Mouse (Mus musculus) liver, postnatal 0 days (tissue): ENCODE data around the gene Inafm2. TPM values are rescaled to one million over a fixed set of nuclear protein-coding genes. Genes with fewer than 3 reads are reported as not detected.

Source experiments
- ATAC-seq: fragments of 200-750 bp; cut with Nextera tagmentation; 2 replicates; pipeline ENCODE4 v1.8.0; 2017; ENCODE audit warnings: mild to moderate bottlenecking, moderate library complexity
- DNase-seq: peaks from one replicate; pipeline ENCODE4 v3.0.0-alpha.2; 2016
- H3K27ac ChIP-seq: fragments of 300-500 bp; sonication (generic); 2 replicates; pipeline ENCODE4 v1.5.1; 2014; ENCODE audit warnings: antibody characterized with exemption, moderate library complexity, mild to moderate bottlenecking, low read depth
- H3K27me3 ChIP-seq: fragments of 300-500 bp; sonication (generic); 2 replicates; pipeline ENCODE4 v1.6.1; 2014; ENCODE audit warnings: low read length, control low read depth, mixed read lengths; ENCODE audit not compliant: insufficient read depth
- H3K36me3 ChIP-seq: fragments of 300-500 bp; sonication (generic); replicated peaks from 2 replicates; pipeline ENCODE4 v1.6.1; 2014; ENCODE audit warnings: mild to moderate bottlenecking, control low read depth, low read length, moderate library complexity, mixed read lengths; ENCODE audit not compliant: insufficient read depth
- H3K4me1 ChIP-seq: fragments of 300-500 bp; sonication (generic); 2 replicates; pipeline ENCODE4 v1.6.1; 2014; ENCODE audit warnings: antibody characterized with exemption, mild to moderate bottlenecking, control low read depth; ENCODE audit not compliant: insufficient read depth
- H3K4me2 ChIP-seq: fragments of 300-500 bp; sonication (generic); 2 replicates; pipeline ENCODE4 v1.6.1; 2014; ENCODE audit warnings: low read depth, mild to moderate bottlenecking, low read length, moderate library complexity, mixed read lengths
- H3K4me3 ChIP-seq: fragments of 300-500 bp; sonication (generic); 2 replicates; pipeline ENCODE4 v1.5.1; 2014; ENCODE audit warnings: low read depth, low read length
- H3K9ac ChIP-seq: fragments of 300-500 bp; sonication (generic); replicated peaks from 2 replicates; pipeline ENCODE4 v1.6.1; 2014; ENCODE audit warnings: mild to moderate bottlenecking, moderate library complexity
- H3K9me3 ChIP-seq: fragments of 300-500 bp; sonication (generic); 2 replicates; pipeline ENCODE4 v1.6.1; 2016; ENCODE audit warnings: mild to moderate bottlenecking, control low read depth, low read length, mixed read lengths
- CTCF ChIP-seq: sonication (generic); IDR thresholded peaks from 2 replicates; pipeline ENCODE4 v1.5.1; 2016; ENCODE audit warnings: antibody characterized with exemption, low read depth
- EP300 ChIP-seq: IDR thresholded peaks from 2 replicates; pipeline ENCODE4 v1.6.1; 2016; ENCODE audit warnings: antibody characterized with exemption, low read depth, mild to moderate bottlenecking
- WGBS: fragments of 180-500 bp; shearing (Covaris S2); extraction: QIAGEN DNeasy Blood & Tissue Kit; methylation state at CpG from one replicate; pipeline ENCODE4 v1.1.7; 2014; ENCODE audit not compliant: insufficient replicate concordance; 5-methylcytosine and 5-hydroxymethylcytosine counted together
- polyA plus RNA-seq: library from polyadenylated mRNA; unstranded; fragments of >200 nt; fragmentation: Nextera tagmentation; extraction: Ambion mirVana; gene quantifications from 2 replicates; pipeline ENCODE4 v1.2.1, GENCODE M21; 2015

The Inafm2 gene
- polyA plus RNA-seq, 1 experiment from 2014 or later: 14.7 TPM

DNA sequence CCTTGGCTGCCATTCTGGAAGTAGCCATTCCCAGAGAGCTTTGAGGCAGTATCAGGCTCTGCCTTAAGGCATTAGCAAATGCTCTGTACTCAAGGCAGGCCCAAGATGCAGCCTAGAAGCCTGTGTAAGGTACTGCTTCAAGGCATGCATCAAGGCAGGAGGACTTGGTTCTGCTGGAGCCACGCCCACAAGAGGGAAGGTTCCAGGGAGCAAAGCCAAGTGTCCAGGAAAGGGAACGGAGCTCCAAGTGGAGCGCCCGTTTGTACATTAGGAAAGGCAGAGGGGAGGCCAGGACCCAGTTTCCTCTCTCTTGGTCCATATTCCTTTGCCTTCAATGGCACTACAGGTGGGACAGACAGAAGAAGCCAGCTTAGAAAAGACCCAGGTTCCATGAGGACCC is 37.1 kb upstream of the Inafm2 start:
- DNase-seq (no peak), ATAC-seq (no peak)
- peaks cover 25% of the 10 kb centered on the region for H3K4me1 ChIP-seq
- no peak overlapping the region for H3K9ac ChIP-seq
- H3K36me3 ChIP-seq: no peaks in the 10 kb centered on the region
- H3K9me3 ChIP-seq: no peaks in the 10 kb centered on the region
- no peak overlapping the region for H3K27ac ChIP-seq
- 74% methylated on average over 4 of the region's 4 CpGs for WGBS
- H3K4me2 ChIP-seq: no peak overlapping the region
- H3K27me3 ChIP-seq: peaks cover 74% of the 10 kb centered on the region
- H3K4me3 ChIP-seq: no peak overlapping the region
- TF ChIP-seq CTCF: no peak
- no peak for TF ChIP-seq EP300

GRCm38 (mm10) chr2:118709655-118710221 is 35.8 kb upstream of the Inafm2 start:
- H3K4me3 ChIP-seq: no peak overlapping the region
- TF ChIP-seq EP300: no peak
- TF ChIP-seq CTCF: no peak
- peaks cover 17% of the 10 kb centered on the region for H3K4me1 ChIP-seq
- 34% methylated on average over 4 of the region's 4 CpGs for WGBS
- no peaks in the 10 kb centered on the region for H3K9me3 ChIP-seq
- no peak overlapping the region for H3K27ac ChIP-seq
- H3K4me2 ChIP-seq: no peak overlapping the region
- ATAC-seq (peak; percentile 78), DNase-seq (no peak)
- no peak overlapping the region for H3K9ac ChIP-seq
- H3K36me3 ChIP-seq: no peaks in the 10 kb centered on the region
- H3K27me3 ChIP-seq: peaks cover 64% of the 10 kb centered on the region

- Histone ChIP-seq H3K27me3 (peaks cover 51% of the 10 kb centered on the region), H3K4me3 (peak overlapping the region; percentile 13; the same call in 1 of the 2 replicates), H3K27ac (no peak overlapping the region), H3K4me2 (peak overlapping the region; percentile 59), H3K4me1 (peaks cover 17% of the 10 kb centered on the region), H3K9ac (no peak overlapping the region), H3K9me3 (no peaks in the 10 kb centered on the region), H3K36me3 (no peaks in the 10 kb centered on the region)
- ATAC-seq (no peak), DNase-seq (no peak)
- 16% methylated on average over 36 of the region's 36 CpGs for WGBS
- TF ChIP-seq EP300 (no peak), CTCF (no peak)
These were observed 34.5 kb upstream of the Inafm2 start for GRCm38 (mm10) chr2:118711038-118711494.

DNA sequence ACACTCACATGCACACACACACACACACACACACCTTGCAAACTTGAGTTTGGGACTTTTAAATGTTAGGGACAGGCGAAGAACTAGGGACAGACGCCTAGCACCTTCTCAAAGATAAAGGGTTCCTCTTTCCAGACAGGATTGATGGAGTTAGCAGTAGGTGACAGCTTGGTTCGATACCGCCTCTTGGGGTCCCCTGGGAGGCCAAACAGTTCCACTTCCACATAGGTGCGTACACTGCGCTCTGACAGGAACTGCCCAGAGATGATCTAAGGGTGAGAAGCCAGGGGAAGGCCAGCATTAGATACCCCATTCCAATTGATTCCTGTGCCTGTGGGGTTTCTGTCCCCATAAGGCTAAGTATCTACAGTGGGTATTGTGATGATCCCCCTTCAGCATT is 31.9 kb upstream of the Inafm2 start:
- no peak for DNase-seq
- no peaks in the 10 kb centered on the region for H3K9me3 ChIP-seq
- no peak overlapping the region for H3K4me2 ChIP-seq
- H3K4me1 ChIP-seq: peaks cover 17% of the 10 kb centered on the region
- TF ChIP-seq EP300: no peak
- TF ChIP-seq CTCF: no peak
- H3K36me3 ChIP-seq: no peaks in the 10 kb centered on the region
- H3K27ac ChIP-seq: no peak overlapping the region
- no peak overlapping the region for H3K4me3 ChIP-seq
- H3K9ac ChIP-seq: no peak overlapping the region
- WGBS: 64% methylated on average over 6 of the region's 6 CpGs
- no peak for ATAC-seq
- peaks cover 29% of the 10 kb centered on the region for H3K27me3 ChIP-seq

DNA sequence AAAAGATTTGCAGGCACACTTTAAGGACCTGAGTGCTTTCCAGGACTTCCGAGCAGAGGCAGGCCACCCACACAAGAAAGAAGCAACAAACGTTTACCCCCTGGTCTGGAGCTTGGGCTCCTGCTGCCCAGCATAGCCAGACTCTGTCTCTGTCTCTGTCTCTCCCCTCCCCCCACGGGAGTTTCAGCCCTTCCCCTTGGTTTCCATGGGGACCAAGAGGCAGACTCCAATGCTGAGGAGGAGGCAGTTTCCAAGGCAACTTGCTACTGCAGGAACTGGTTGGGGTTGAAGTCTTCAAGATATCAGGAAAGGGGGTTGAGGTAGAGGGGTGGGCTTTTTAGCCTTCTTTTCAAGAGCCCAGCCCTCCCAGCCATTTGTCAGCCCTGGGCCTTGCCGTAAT is 31.3 kb upstream of the Inafm2 start:
- Histone ChIP-seq H3K9ac (no peak overlapping the region), H3K27me3 (peaks cover 25% of the 10 kb centered on the region), H3K36me3 (no peaks in the 10 kb centered on the region), H3K9me3 (no peaks in the 10 kb centered on the region), H3K4me3 (no peak overlapping the region), H3K4me2 (no peak overlapping the region), H3K4me1 (peaks cover 17% of the 10 kb centered on the region), H3K27ac (no peak overlapping the region)
- no peak for DNase-seq
- WGBS: 55% methylated on average over 4 of the region's 4 CpGs
- no peak for ATAC-seq
- TF ChIP-seq EP300 (no peak), CTCF (no peak)

- Histone ChIP-seq H3K9me3 (no peaks in the 10 kb centered on the region), H3K27ac (no peak overlapping the region), H3K4me1 (no peaks in the 10 kb centered on the region), H3K36me3 (no peaks in the 10 kb centered on the region), H3K4me3 (no peak overlapping the region), H3K9ac (no peak overlapping the region), H3K27me3 (peaks cover 15% of the 10 kb centered on the region), H3K4me2 (no peak overlapping the region)
- ATAC-seq (no peak), DNase-seq (no peak)
- TF ChIP-seq EP300 (no peak), CTCF (no peak)
- WGBS: 73% methylated on average over 5 of the region's 5 CpGs
These were observed 28.9 kb upstream of the Inafm2 start for GRCm38 (mm10) chr2:118716677-118717076.
